ENCODE assay signal across 23 mouse cellular contexts in genomic region chr6:134962518-134962893, GRCm38 (mm10). TPM values are rescaled to one million over a fixed set of nuclear protein-coding genes. Genes with fewer than 3 reads are reported as not detected.
A peak's percentile ranks its signal among the peaks of the same experiment; 100 is the strongest.
DNase-seq lines count a peak whose midpoint lies in the region; ATAC-seq and TF ChIP-seq lines count a peak whose summit lies in the region.
"Had no signal": no experiment of that assay in that cellular context is flagged by ENCODE, and none has a peak within 500 bp of the region (broad histone marks: within the 10 kb centered on the region; RNA-seq: fewer than 3 reads in every experiment).

No protein-coding gene starts in this region.

- no peak overlapping the region for H3K4me3 ChIP-seq in midbrain, embryonic 10.5 days
- H3K4me3 ChIP-seq in midbrain, embryonic 15.5 days = no peak overlapping the region
- H3K4me3 ChIP-seq in forebrain, embryonic 12.5 days (replicated peaks) = no peak overlapping the region
- H3K4me3 ChIP-seq in hindbrain, embryonic 12.5 days = no peak overlapping the region
- H3K4me3 ChIP-seq: embryonic facial prominence, embryonic 12.5 days; heart, embryonic 15.5 days; left cerebral cortex, adult 2 months; liver, embryonic 15.5 days had no signal

- H3K9me3 ChIP-seq in midbrain, embryonic 10.5 days (replicated peaks) = no peaks in the 10 kb centered on the region
- no peaks in the 10 kb centered on the region for H3K9me3 ChIP-seq in midbrain, embryonic 15.5 days
- no peaks in the 10 kb centered on the region for H3K9me3 ChIP-seq in forebrain, embryonic 12.5 days
- H3K9me3 ChIP-seq in hindbrain, embryonic 12.5 days (replicated peaks) = no peaks in the 10 kb centered on the region
- H3K9me3 ChIP-seq: embryonic facial prominence, embryonic 12.5 days; heart, embryonic 15.5 days; liver, embryonic 15.5 days had no signal

- H3K4me1 ChIP-seq in midbrain, embryonic 10.5 days = peaks cover 39% of the 10 kb centered on the region
- no peaks in the 10 kb centered on the region for H3K4me1 ChIP-seq in midbrain, embryonic 15.5 days
- peaks cover 22% of the 10 kb centered on the region for H3K4me1 ChIP-seq in forebrain, embryonic 12.5 days
- H3K4me1 ChIP-seq in hindbrain, embryonic 12.5 days = peaks cover 19% of the 10 kb centered on the region
- H3K4me1 ChIP-seq: heart, embryonic 15.5 days; liver, embryonic 15.5 days had no signal

- no peak overlapping the region for H3K4me2 ChIP-seq in midbrain, embryonic 15.5 days
- H3K4me2 ChIP-seq in forebrain, embryonic 12.5 days = no peak overlapping the region
- H3K4me2 ChIP-seq in hindbrain, embryonic 12.5 days (replicated peaks) = no peak overlapping the region
- H3K4me2 ChIP-seq: embryonic facial prominence, embryonic 12.5 days; heart, embryonic 15.5 days; liver, embryonic 15.5 days had no signal

- TF ChIP-seq CTCF in brain, embryonic 14.5 days (IDR thresholded peaks at IDR 0.05; ENCODE audit: borderline replicate concordance, extremely low read depth, insufficient read depth, insufficient read length) = no peak

- H3K27me3 ChIP-seq in midbrain, embryonic 10.5 days (ENCODE audit: low read depth, poor library complexity, severe bottlenecking) = no peaks in the 10 kb centered on the region
- H3K27me3 ChIP-seq in midbrain, embryonic 15.5 days (replicated peaks) = no peaks in the 10 kb centered on the region
- no peaks in the 10 kb centered on the region for H3K27me3 ChIP-seq in forebrain, embryonic 12.5 days
- no peaks in the 10 kb centered on the region for H3K27me3 ChIP-seq in hindbrain, embryonic 12.5 days
- H3K27me3 ChIP-seq: CH12.LX; embryonic facial prominence, embryonic 12.5 days; heart, embryonic 15.5 days; liver, embryonic 15.5 days had no signal

- no peak for ATAC-seq in midbrain, embryonic 15.5 days (replicated peaks)
- ATAC-seq in forebrain, embryonic 12.5 days (ENCODE audit: low FRiP score) = peak; percentile 66
- ATAC-seq in hindbrain, embryonic 12.5 days (ENCODE audit: low FRiP score) = 0 out of 2 replicates have a peak, but pooled peaks have one; percentile 22
- ATAC-seq: activated CD4-positive, CD25-positive, alpha-beta regulatory T cell, adult 4 months; inflammation-experienced regulatory T-cells, adult 6 months had no signal

- no peak overlapping the region for H3K9ac ChIP-seq in midbrain, embryonic 15.5 days
- H3K9ac ChIP-seq in forebrain, embryonic 12.5 days = no peak overlapping the region
- no peak overlapping the region for H3K9ac ChIP-seq in hindbrain, embryonic 12.5 days
- H3K9ac ChIP-seq: embryonic facial prominence, embryonic 12.5 days; heart, embryonic 15.5 days; liver, embryonic 15.5 days had no signal

- H3K36me3 ChIP-seq in midbrain, embryonic 10.5 days = 0 out of 2 replicates have a peak, but pooled peaks cover 5% of the 10 kb centered on the region
- H3K36me3 ChIP-seq in midbrain, embryonic 15.5 days (replicated peaks) = no peaks in the 10 kb centered on the region
- no peaks in the 10 kb centered on the region for H3K36me3 ChIP-seq in forebrain, embryonic 12.5 days (replicated peaks)
- H3K36me3 ChIP-seq in hindbrain, embryonic 12.5 days = no peaks in the 10 kb centered on the region
- H3K36me3 ChIP-seq: embryonic facial prominence, embryonic 12.5 days; heart, embryonic 15.5 days had no signal

- peak overlapping the region; percentile 68; the same call in 1 of the 2 replicates for H3K27ac ChIP-seq in midbrain, embryonic 10.5 days (replicated peaks)
- no peak overlapping the region for H3K27ac ChIP-seq in midbrain, embryonic 15.5 days
- H3K27ac ChIP-seq in forebrain, embryonic 12.5 days = peak overlapping the region; percentile 78
- H3K27ac ChIP-seq in hindbrain, embryonic 12.5 days = no peak overlapping the region
- H3K27ac ChIP-seq: embryonic facial prominence, embryonic 12.5 days; heart, embryonic 15.5 days; left cerebral cortex, adult 2 months; liver, embryonic 15.5 days; macrophage; stomach, postnatal 0 days had no signal

- no peak for TF ChIP-seq POLR2A in brain, embryonic 14.5 days (IDR thresholded peaks at IDR 0.05; ENCODE audit: borderline replicate concordance, extremely low read depth, insufficient read depth, insufficient read length, poor library complexity, severe bottlenecking)

- WGBS in midbrain, embryonic 10.5 days = 41% methylated on average over 5 of the region's 5 CpGs
- 39% methylated on average over 5 of the region's 5 CpGs for WGBS in midbrain, embryonic 15.5 days
- 33% methylated on average over 5 of the region's 5 CpGs for WGBS in forebrain, embryonic 12.5 days
- WGBS in hindbrain, embryonic 12.5 days = 46% methylated on average over 5 of the region's 5 CpGs

- DNase-seq in midbrain, embryonic 10.5 days (ENCODE audit: low spot score) = no peak
- DNase-seq in brain, embryonic 14.5 days (ENCODE audit: low read depth) = peak; percentile 79
- no peak for DNase-seq in adrenal gland, postnatal 25 days
- no peak for DNase-seq in spleen, postnatal 36 days (ENCODE audit: low spot score in 2 of 2)
- DNase-seq: B cell, adult 2 months; cerebellum, adult 8-10 months; cerebellum, postnatal 36 days; heart, postnatal 36 days; kidney, adult 18-20 months; kidney, postnatal 4 days; thymus, adult 2 months had no signal

RNA-seq across cellular contexts. Expression of gene Apold1, which starts 19.0 kb away (rescaled TPM):
- 2.5 and 2.8 TPM in 2 replicates for polyA plus RNA-seq in midbrain, embryonic 10.5 days (2016; fragmentation: Nextera tagmentation; extraction: Ambion mirVana)
- 3.9 and 4.4 TPM in 2 replicates for polyA plus RNA-seq in midbrain, embryonic 15.5 days (2015; fragmentation: Nextera tagmentation; extraction: Ambion mirVana)
- polyA plus RNA-seq in brain, embryonic 14.5 days (2012; rRNA removed) = 2.2 and 2.8 TPM in 2 replicates
- 3.7 and 3.9 TPM in 2 replicates for polyA plus RNA-seq in forebrain, embryonic 12.5 days (2016; fragmentation: Nextera tagmentation; extraction: Ambion mirVana)
- polyA plus RNA-seq in hindbrain, embryonic 12.5 days (2016; fragmentation: Nextera tagmentation; extraction: Ambion mirVana) = 4.5 TPM in 2 replicates
- 3.6 and 4.8 TPM in 2 replicates for total RNA-seq in adrenal gland, postnatal 25 days (2021)

RNA-seq across cellular contexts. Expression of gene Cdkn1b, which starts 42.3 kb away (rescaled TPM):
- polyA plus RNA-seq in midbrain, embryonic 10.5 days (2016; fragmentation: Nextera tagmentation; extraction: Ambion mirVana) = 15.5 and 20.9 TPM in 2 replicates
- polyA plus RNA-seq in midbrain, embryonic 15.5 days (2015; fragmentation: Nextera tagmentation; extraction: Ambion mirVana) = 24.4 and 25.3 TPM in 2 replicates
- 45.8 and 55.9 TPM in 2 replicates for polyA plus RNA-seq in brain, embryonic 14.5 days (2012; rRNA removed)
- polyA plus RNA-seq in forebrain, embryonic 12.5 days (2016; fragmentation: Nextera tagmentation; extraction: Ambion mirVana) = 36.4 and 40.5 TPM in 2 replicates
- 24.9 and 25.7 TPM in 2 replicates for polyA plus RNA-seq in hindbrain, embryonic 12.5 days (2016; fragmentation: Nextera tagmentation; extraction: Ambion mirVana)
- 52.2 and 89.9 TPM in 2 replicates for total RNA-seq in adrenal gland, postnatal 25 days (2021)

RNA-seq across cellular contexts. Expression of gene Ddx47, which starts 48.9 kb away (rescaled TPM):
- polyA plus RNA-seq in midbrain, embryonic 10.5 days (2016; fragmentation: Nextera tagmentation; extraction: Ambion mirVana) = 105 and 108 TPM in 2 replicates
- polyA plus RNA-seq in midbrain, embryonic 15.5 days (2015; fragmentation: Nextera tagmentation; extraction: Ambion mirVana) = 76.2 and 77.9 TPM in 2 replicates
- polyA plus RNA-seq in brain, embryonic 14.5 days (2012; rRNA removed) = 74.4 and 86.3 TPM in 2 replicates
- 91.3 and 93.0 TPM in 2 replicates for polyA plus RNA-seq in forebrain, embryonic 12.5 days (2016; fragmentation: Nextera tagmentation; extraction: Ambion mirVana)
- 84.0 and 87.2 TPM in 2 replicates for polyA plus RNA-seq in hindbrain, embryonic 12.5 days (2016; fragmentation: Nextera tagmentation; extraction: Ambion mirVana)
- 62.2 and 75.9 TPM in 2 replicates for total RNA-seq in adrenal gland, postnatal 25 days (2021)

Comparison
In these comparisons a context has a peak if more than half of its experiments do, and no peak if none do; other contexts are left out.
1. H3K27ac ChIP-seq: peak in midbrain, embryonic 10.5 days (single experiment) and forebrain, embryonic 12.5 days (single experiment); none in midbrain, embryonic 15.5 days (single experiment) and hindbrain, embryonic 12.5 days (single experiment).